Mouse (Mus musculus) layer of hippocampus, postnatal 10 days (tissue): Measurements from ENCODE around the gene Spib. TPM values are rescaled to one million over a fixed set of nuclear protein-coding genes. Genes with fewer than 3 reads are reported as not detected.

ENCODE experiments used
- DNase-seq, 2 experiments: peaks; one replicate each; pipeline ENCODE4 v3.0.0; 2021; ENCODE audit warnings: low spot score in 2 of 2
- microRNA-seq, 2 experiments: library from miRNA; unstranded; fragments of <30 nt; microRNA quantifications; one replicate each; pipeline ENCODE4 v1.2.0; 2021
- total RNA-seq, 2 experiments: library from RNA; stranded (reverse); gene quantifications; 2 replicates each; pipeline ENCODE4 v1.2.3; 2021

Spib gene
- total RNA-seq, 2 experiments from 2014 or later: 0.11 TPM; not detected in 1

- no peak for DNase-seq
Observed at GRCm38 (mm10) chr7:44487936-44488335, 43.9 kb downstream of the Spib start.

GRCm38 (mm10) chr7:44486927-44487575 lies 44.8 kb downstream of the Spib start:
- no peak for DNase-seq

- peak in 1 of 2 experiments; percentile 7 for DNase-seq
Observed at GRCm38 (mm10) chr7:44485572-44486195, 46.2 kb downstream of the Spib start.

- peak; percentile 89 to 90 for DNase-seq
Observed at GRCm38 (mm10) chr7:44484841-44485571, 46.9 kb downstream of the Spib start.

- no peak for DNase-seq
Observed at GRCm38 (mm10) chr7:44484109-44484508, 47.8 kb downstream of the Spib start.

- DNase-seq: no peak
Observed at GRCm38 (mm10) chr7:44482836-44483435, 48.9 kb downstream of the Spib start.

Small RNAs within 50 kb of the gene (microRNA-seq; reads per million reads assigned to microRNA genes)
- 0.39 to 0.45 reads per million in 2 experiments for gene Mir7053

Other genes starting within 250 kb of the Spib start
- 1 to 10 TPM; 1.9 TPM for gene Clec11a, start 225.2 kb downstream of the Spib start, total RNA-seq
- 100 to 1,000 TPM; 439 to 476 TPM for gene Shank1, start 221.8 kb downstream of the Spib start, total RNA-seq
- gene Syt3, start 148.0 kb downstream of the Spib start, total RNA-seq: 10 to 100 TPM; 84.0 to 90.2 TPM
- gene 1700008O03Rik, start 146.3 kb downstream of the Spib start, total RNA-seq: 1 to 10 TPM; 4.3 to 5.0 TPM
- gene Lrrc4b, start 103.1 kb downstream of the Spib start, total RNA-seq: 100 to 1,000 TPM; 338 to 365 TPM
- gene Aspdh, start 66.7 kb downstream of the Spib start, total RNA-seq: 10 to 100 TPM; 13.0 to 16.5 TPM
- 10 to 100 TPM; 38.7 to 41.1 TPM for gene Josd2, start 64.1 kb downstream of the Spib start, total RNA-seq
- gene Emc10, start 35.5 kb downstream of the Spib start, total RNA-seq: 100 to 1,000 TPM; 157 to 169 TPM
- gene Fam71e1, start 35.5 kb downstream of the Spib start, total RNA-seq: 10 to 100 TPM; 27.6 to 33.3 TPM
- gene Mybpc2, start 7.4 kb downstream of the Spib start, total RNA-seq: under 1 TPM; 0.11 to 0.18 TPM
- gene Pold1, start 16.8 kb upstream of the Spib start, total RNA-seq: 10 to 100 TPM; 10.3 to 13.6 TPM
- 10 to 100 TPM; 58.3 to 67.3 TPM for gene Nr1h2, start 21.9 kb upstream of the Spib start, total RNA-seq
- gene Napsa, start 40.3 kb upstream of the Spib start, total RNA-seq: under 1 TPM in 1 of 2 experiments, not detected in 1; 0.98 TPM
- 100 to 1,000 TPM in 1 of 2 experiments, 10 to 100 TPM in 1; 93.0 to 106 TPM for gene Kcnc3, start 58.6 kb upstream of the Spib start, total RNA-seq
- gene Myh14, start 138.8 kb upstream of the Spib start, total RNA-seq: 10 to 100 TPM; 17.6 to 17.9 TPM
- not detected for gene Izumo2, start 176.7 kb upstream of the Spib start, total RNA-seq
- gene Vrk3, start 216.3 kb upstream of the Spib start, total RNA-seq: 10 to 100 TPM; 27.7 to 31.5 TPM
- gene Zfp473, start 219.0 kb upstream of the Spib start, total RNA-seq: under 1 TPM; 0.16 to 0.53 TPM